Mouse (Mus musculus): Measurements from ENCODE around the gene Slc25a3.

DNA sequence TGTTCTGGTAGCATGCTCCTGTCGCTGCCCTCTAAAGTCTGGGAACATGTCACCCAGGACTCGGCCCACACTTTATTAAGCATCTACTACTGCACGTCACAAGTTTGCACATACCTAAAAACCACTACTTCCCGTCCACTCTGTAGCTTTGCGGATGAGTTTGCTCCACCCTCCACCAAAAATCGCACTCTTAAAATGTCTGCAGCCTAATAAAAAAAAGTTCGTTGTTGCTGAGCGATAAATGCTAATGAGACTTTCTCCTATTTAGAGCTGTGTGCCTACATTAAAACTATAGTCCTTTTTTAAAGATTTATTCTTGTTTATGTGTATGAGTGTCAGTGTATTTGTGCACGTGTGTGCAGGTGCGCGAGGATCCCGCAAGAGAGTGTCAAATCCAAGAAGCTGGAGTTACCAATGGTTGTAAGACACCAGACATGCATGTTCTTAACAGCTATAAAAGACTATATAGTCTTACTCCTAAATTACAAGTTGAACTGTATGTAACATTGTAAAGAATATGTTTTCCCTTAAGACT lies 40.4 kb downstream of the Slc25a3 start:
- TF ChIP-seq CTCF (IDR thresholded peaks at IDR 0.05; ENCODE audit: low read depth, low read length), result no peak
- no peak for TF ChIP-seq POLR2A (IDR thresholded peaks at IDR 0.05; ENCODE audit: borderline replicate concordance, low read depth, low read length)
